Comparison of ENCODE assay signal across 10 mouse cellular contexts in genomic region chr7:143087070-143087579, GRCm38 (mm10). TPM values are rescaled to one million over a fixed set of nuclear protein-coding genes. Genes with fewer than 3 reads are reported as not detected.
DNase-seq lines count a peak whose midpoint lies in the region; ATAC-seq and TF ChIP-seq lines count a peak whose summit lies in the region.
"Had no signal": no experiment of that assay in that cellular context is flagged by ENCODE, and none has a peak within 500 bp of the region (broad histone marks: within the 10 kb centered on the region; RNA-seq: fewer than 3 reads in every experiment).

No protein-coding gene starts in this region.

- peak; percentile 27; the same call in 1 of the 2 replicates for ATAC-seq in midbrain, embryonic 14.5 days (ENCODE audit: low FRiP score, low TSS enrichment)
- ATAC-seq in erythroblast, adult 5-6 weeks (replicated peaks; ENCODE audit: low FRiP score, poor library complexity, severe bottlenecking): no peak; the same call in 1 of the 2 replicates
- no peak for ATAC-seq in inflammation-experienced regulatory T-cells, adult 6 months

- no peak overlapping the region for H3K27ac ChIP-seq in thymus, adult 2 months (ENCODE audit: control insufficient read depth, insufficient read depth, low read length)
- H3K27ac ChIP-seq in hindbrain, embryonic 10.5 days: peak overlapping the region; percentile 59
- H3K27ac ChIP-seq in limb, embryonic 10.5 days: peak overlapping the region; percentile 84
- H3K27ac ChIP-seq in midbrain, embryonic 14.5 days (replicated peaks; ENCODE audit: low read depth, low read length): no peak overlapping the region; the same call in 1 of the 2 replicates

- H3K9ac ChIP-seq in midbrain, embryonic 14.5 days (replicated peaks; ENCODE audit: low read length): no peak overlapping the region

- H3K27me3 ChIP-seq in thymus, adult 2 months (ENCODE audit: control insufficient read depth, insufficient read depth, low read length): no peaks in the 10 kb centered on the region
- peaks cover 11% of the 10 kb centered on the region; the same call in 1 of the 2 replicates for H3K27me3 ChIP-seq in hindbrain, embryonic 10.5 days (ENCODE audit: insufficient read depth, poor library complexity, severe bottlenecking)
- H3K27me3 ChIP-seq in limb, embryonic 10.5 days (ENCODE audit: low read depth, poor library complexity, severe bottlenecking): peaks cover 5% of the 10 kb centered on the region; the same call in 1 of the 2 replicates
- no peaks in the 10 kb centered on the region for H3K27me3 ChIP-seq in midbrain, embryonic 14.5 days (ENCODE audit: control insufficient read depth, insufficient read depth, low read length)

- H3K9me3 ChIP-seq in hindbrain, embryonic 10.5 days: no peaks in the 10 kb centered on the region
- H3K9me3 ChIP-seq in limb, embryonic 10.5 days (replicated peaks): no peaks in the 10 kb centered on the region
- no peaks in the 10 kb centered on the region for H3K9me3 ChIP-seq in midbrain, embryonic 14.5 days (ENCODE audit: control insufficient read depth, low read length)

- H3K36me3 ChIP-seq in thymus, adult 2 months (ENCODE audit: control insufficient read depth, insufficient read depth, low read length): no peaks in the 10 kb centered on the region
- no peaks in the 10 kb centered on the region for H3K36me3 ChIP-seq in hindbrain, embryonic 10.5 days
- H3K36me3 ChIP-seq in limb, embryonic 10.5 days: no peaks in the 10 kb centered on the region
- no peaks in the 10 kb centered on the region for H3K36me3 ChIP-seq in midbrain, embryonic 14.5 days (ENCODE audit: control insufficient read depth, insufficient read depth, low read length)

- TF ChIP-seq CTCF in thymus, adult 2 months (IDR thresholded peaks at IDR 0.05; ENCODE audit: borderline replicate concordance, control insufficient read depth, extremely low read depth, insufficient read depth, low read length, poor library complexity): no peak

- peak; percentile 22 for DNase-seq in thymus, adult 2 months
- no peak for DNase-seq in thymus, postnatal 0 days (ENCODE audit: low spot score)
- peak; percentile 47 for DNase-seq in embryo, embryonic 9.5 days (ENCODE audit: extremely low spot score)
- peak; percentile 32 for DNase-seq in hindbrain, embryonic 10.5 days (ENCODE audit: low spot score)
- DNase-seq in limb, embryonic 10.5 days (ENCODE audit: low spot score): peak; percentile 72
- peak; percentile 59 for DNase-seq in midbrain, embryonic 14.5 days

- 78% methylated on average over 4 of the region's 4 CpGs for WGBS in thymus, adult 2 months
- WGBS in hindbrain, embryonic 10.5 days: 54% methylated on average over 4 of the region's 4 CpGs
- 61% methylated on average over 4 of the region's 4 CpGs for WGBS in limb, embryonic 10.5 days
- 30% methylated on average over 4 of the region's 4 CpGs for WGBS in midbrain, embryonic 14.5 days

- no peak overlapping the region for H3K4me3 ChIP-seq in thymus, adult 2 months (ENCODE audit: control insufficient read depth, insufficient read depth, low read length)
- H3K4me3 ChIP-seq in hindbrain, embryonic 10.5 days: no peak overlapping the region
- 0 out of 2 replicates have a peak overlapping the region, but pooled peaks have one; percentile 6 for H3K4me3 ChIP-seq in limb, embryonic 10.5 days
- no peak overlapping the region for H3K4me3 ChIP-seq in midbrain, embryonic 14.5 days (replicated peaks; ENCODE audit: low read depth, low read length)
- H3K4me3 ChIP-seq: myocyte had no signal

- no peak for TF ChIP-seq POLR2A in thymus, adult 2 months (IDR thresholded peaks at IDR 0.05; ENCODE audit: control insufficient read depth, extremely low read depth, insufficient read depth, low read length, poor library complexity)

- H3K4me2 ChIP-seq in midbrain, embryonic 14.5 days (ENCODE audit: low read length): no peak overlapping the region

- no peaks in the 10 kb centered on the region for H3K4me1 ChIP-seq in thymus, adult 2 months (replicated peaks; ENCODE audit: control insufficient read depth, insufficient read depth, low read length)
- peaks cover 15% of the 10 kb centered on the region for H3K4me1 ChIP-seq in hindbrain, embryonic 10.5 days (replicated peaks)
- H3K4me1 ChIP-seq in limb, embryonic 10.5 days: peaks cover 24% of the 10 kb centered on the region
- H3K4me1 ChIP-seq in midbrain, embryonic 14.5 days (ENCODE audit: control insufficient read depth, insufficient read depth, low read length): no peaks in the 10 kb centered on the region

RNA-seq across cellular contexts. Expression of gene Trpm5, which starts 7.3 kb away (rescaled TPM):
- polyA plus RNA-seq in thymus, adult 2 months (2012; rRNA removed): 2.9 and 4.5 TPM in 2 replicates
- polyA plus RNA-seq in thymus, postnatal 0 days (2015; fragmentation: Nextera tagmentation; extraction: Ambion mirVana): 0.98 and 1.5 TPM in 2 replicates
- polyA plus RNA-seq in hindbrain, embryonic 10.5 days (2016; fragmentation: Nextera tagmentation; extraction: Ambion mirVana): 0.55 and 0.71 TPM in 2 replicates
- polyA plus RNA-seq in limb, embryonic 10.5 days (2016; fragmentation: Nextera tagmentation; extraction: Ambion mirVana): 0.88 and 1.9 TPM in 2 replicates
- 0.40 and 1.3 TPM in 2 replicates for polyA plus RNA-seq in midbrain, embryonic 14.5 days (2014; fragmentation: Nextera tagmentation; extraction: Ambion mirVana)
- not detected in 2 replicates for total RNA-seq in erythroblast, adult 5-6 weeks (2015; ENCODE audit: low replicate concordance)
- not detected in 2 replicates for total RNA-seq in erythroblast, adult 5-6 weeks (2017; ENCODE audit: low replicate concordance)
- polyA plus RNA-seq in inflammation-experienced regulatory T-cells, adult 6 months (2017; shearing (Covaris generic)): under 1 TPM in 1 of 3 experiments, not detected in 2; 0.68 TPM
- total RNA-seq: common myeloid progenitor, adult 5-6 weeks had no signal

RNA-seq across cellular contexts. Expression of gene Tssc4, which starts 18.1 kb away (rescaled TPM):
- polyA plus RNA-seq in thymus, adult 2 months (2012; rRNA removed): 155 and 157 TPM in 2 replicates
- polyA plus RNA-seq in thymus, postnatal 0 days (2015; fragmentation: Nextera tagmentation; extraction: Ambion mirVana): 68.5 and 72.3 TPM in 2 replicates
- 130 and 134 TPM in 2 replicates for polyA plus RNA-seq in hindbrain, embryonic 10.5 days (2016; fragmentation: Nextera tagmentation; extraction: Ambion mirVana)
- 145 and 157 TPM in 2 replicates for polyA plus RNA-seq in limb, embryonic 10.5 days (2016; fragmentation: Nextera tagmentation; extraction: Ambion mirVana)
- 70.4 and 102 TPM in 2 replicates for polyA plus RNA-seq in midbrain, embryonic 14.5 days (2014; fragmentation: Nextera tagmentation; extraction: Ambion mirVana)
- total RNA-seq in erythroblast, adult 5-6 weeks (2015; ENCODE audit: low replicate concordance): 1.3 and 11.1 TPM in 2 replicates
- 5.3 and 16.4 TPM in 2 replicates for total RNA-seq in erythroblast, adult 5-6 weeks (2017; ENCODE audit: low replicate concordance)
- polyA plus RNA-seq in inflammation-experienced regulatory T-cells, adult 6 months (2017; shearing (Covaris generic)): 10 to 100 TPM; 35.5 to 40.4 (median 37.4) TPM

RNA-seq across cellular contexts. Expression of gene Kcnq1, which starts 19.0 kb away (rescaled TPM):
- 2.3 and 4.6 TPM in 2 replicates for polyA plus RNA-seq in thymus, adult 2 months (2012; rRNA removed)
- polyA plus RNA-seq in thymus, postnatal 0 days (2015; fragmentation: Nextera tagmentation; extraction: Ambion mirVana): 0.29 and 1.0 TPM in 2 replicates
- 0.98 and 2.3 TPM in 2 replicates for polyA plus RNA-seq in hindbrain, embryonic 10.5 days (2016; fragmentation: Nextera tagmentation; extraction: Ambion mirVana)
- polyA plus RNA-seq in limb, embryonic 10.5 days (2016; fragmentation: Nextera tagmentation; extraction: Ambion mirVana): 0.94 and 1.0 TPM in 2 replicates
- polyA plus RNA-seq in midbrain, embryonic 14.5 days (2014; fragmentation: Nextera tagmentation; extraction: Ambion mirVana): 1.2 and 2.0 TPM in 2 replicates
- total RNA-seq in erythroblast, adult 5-6 weeks (2015; ENCODE audit: low replicate concordance): not detected in 2 replicates
- not detected in 2 replicates for total RNA-seq in erythroblast, adult 5-6 weeks (2017; ENCODE audit: low replicate concordance)
- under 1 TPM in 2 of 3 experiments, not detected in 1; 0.19 to 0.42 TPM for polyA plus RNA-seq in inflammation-experienced regulatory T-cells, adult 6 months (2017; shearing (Covaris generic))
- total RNA-seq: common myeloid progenitor, adult 5-6 weeks had no signal

RNA-seq across cellular contexts. Expression of gene Cd81, which starts 34.6 kb away (rescaled TPM):
- 249 and 255 TPM in 2 replicates for polyA plus RNA-seq in thymus, adult 2 months (2012; rRNA removed)
- 228 and 233 TPM in 2 replicates for polyA plus RNA-seq in thymus, postnatal 0 days (2015; fragmentation: Nextera tagmentation; extraction: Ambion mirVana)
- polyA plus RNA-seq in hindbrain, embryonic 10.5 days (2016; fragmentation: Nextera tagmentation; extraction: Ambion mirVana): 238 and 265 TPM in 2 replicates
- 267 and 310 TPM in 2 replicates for polyA plus RNA-seq in limb, embryonic 10.5 days (2016; fragmentation: Nextera tagmentation; extraction: Ambion mirVana)
- 316 and 322 TPM in 2 replicates for polyA plus RNA-seq in midbrain, embryonic 14.5 days (2014; fragmentation: Nextera tagmentation; extraction: Ambion mirVana)
- total RNA-seq in erythroblast, adult 5-6 weeks (2015; ENCODE audit: low replicate concordance): 59.4 and 65.9 TPM in 2 replicates
- 40.8 and 80.4 TPM in 2 replicates for total RNA-seq in erythroblast, adult 5-6 weeks (2017; ENCODE audit: low replicate concordance)
- polyA plus RNA-seq in inflammation-experienced regulatory T-cells, adult 6 months (2017; shearing (Covaris generic)): 100 to 1,000 TPM; 237 to 292 (median 262) TPM

Comparison
In these comparisons a context has a peak if more than half of its experiments do, and no peak if none do; other contexts are left out.
1. H3K27ac ChIP-seq: peak in hindbrain, embryonic 10.5 days (single experiment) and limb, embryonic 10.5 days (single experiment); none in thymus, adult 2 months (single experiment) and midbrain, embryonic 14.5 days (single experiment).